Mouse (Mus musculus): ENCODE data around the gene Mapk6.
"Not testable (repeated sequence)": the region's sequence is repeated elsewhere in the genome, so short reads cannot be mapped to it uniquely, and the experiment has no call there.

Gene Mapk6

GRCm38 (mm10) chr9:75395971-75396370, 13.8 kb downstream of the Mapk6 start:
- in situ Hi-C loops (cut with MboI; ENCODE audit: low pct_unique_long_range_greater_than_20kb in 1 of 2, low sequenced_read_pairs in 2 of 2, unreplicated experiment in 1 of 2) = no loop called here

DNA sequence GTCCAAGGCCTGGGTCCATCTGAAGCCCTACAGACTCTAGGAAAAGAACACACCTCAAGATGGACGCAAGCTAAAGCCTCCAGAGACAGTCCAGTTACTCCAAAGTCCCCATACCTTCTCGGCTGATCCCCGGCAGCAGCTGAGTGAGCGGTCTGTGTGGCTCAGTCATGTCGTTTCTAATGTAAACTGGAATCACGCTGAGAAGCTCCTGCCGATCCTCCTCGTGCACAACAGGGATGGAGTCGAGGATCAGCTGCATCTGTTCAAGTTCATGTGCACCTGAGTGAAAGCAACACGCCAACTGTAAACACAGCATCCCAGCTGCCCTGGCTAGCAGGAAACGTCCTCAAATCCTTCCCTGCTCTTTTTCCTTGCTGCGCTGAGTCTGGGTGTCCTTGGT, 16.6 kb downstream of the Mapk6 start:
- in situ Hi-C loops (cut with MboI; ENCODE audit: low pct_unique_long_range_greater_than_20kb in 1 of 2, low sequenced_read_pairs in 2 of 2, unreplicated experiment in 1 of 2) = no loop called here

DNA sequence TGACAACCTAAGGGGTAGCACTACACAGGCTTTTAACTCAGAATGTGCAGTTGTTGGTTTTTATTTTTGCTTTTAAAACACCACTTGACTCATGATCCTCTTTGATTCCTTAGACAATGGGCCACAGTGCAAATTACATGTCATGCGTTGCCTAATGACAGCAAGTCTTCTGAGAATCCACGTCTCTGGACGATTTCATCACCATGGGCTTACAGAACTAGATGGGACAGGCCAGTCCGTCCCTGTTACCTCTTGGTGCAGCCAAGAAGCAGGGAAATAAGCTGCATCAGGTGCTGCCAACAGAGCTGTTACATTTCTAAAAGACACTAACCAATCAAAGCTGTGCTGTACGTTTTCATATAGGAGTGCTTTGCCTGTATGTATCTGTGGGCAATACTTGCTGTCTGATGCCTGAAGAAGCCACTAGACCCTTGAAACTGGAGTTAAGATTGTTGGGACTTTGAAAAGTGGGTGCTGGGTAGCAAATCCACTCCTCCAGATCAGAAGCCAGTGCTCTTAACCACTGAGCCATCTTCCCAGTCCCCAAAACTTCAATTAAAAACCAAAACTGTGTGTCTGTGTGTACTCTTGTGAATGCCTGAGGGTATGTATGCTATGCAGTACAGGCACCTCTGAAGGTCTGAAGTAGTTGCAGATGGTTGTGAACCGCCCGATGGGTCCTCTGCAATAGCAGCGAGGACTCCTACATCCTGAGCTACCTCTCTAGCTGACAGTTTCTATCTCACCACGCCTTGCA, 24.4 kb downstream of the Mapk6 start:
- in situ Hi-C loops (cut with MboI; ENCODE audit: low pct_unique_long_range_greater_than_20kb in 1 of 2, low sequenced_read_pairs in 2 of 2, unreplicated experiment in 1 of 2) = no loop called here

- in situ Hi-C loops (cut with MboI; ENCODE audit: low pct_unique_long_range_greater_than_20kb in 1 of 2, low sequenced_read_pairs in 2 of 2, unreplicated experiment in 1 of 2) = no loop called here
These were observed 25.4 kb downstream of the Mapk6 start for GRCm38 (mm10) chr9:75384337-75384962.

DNA sequence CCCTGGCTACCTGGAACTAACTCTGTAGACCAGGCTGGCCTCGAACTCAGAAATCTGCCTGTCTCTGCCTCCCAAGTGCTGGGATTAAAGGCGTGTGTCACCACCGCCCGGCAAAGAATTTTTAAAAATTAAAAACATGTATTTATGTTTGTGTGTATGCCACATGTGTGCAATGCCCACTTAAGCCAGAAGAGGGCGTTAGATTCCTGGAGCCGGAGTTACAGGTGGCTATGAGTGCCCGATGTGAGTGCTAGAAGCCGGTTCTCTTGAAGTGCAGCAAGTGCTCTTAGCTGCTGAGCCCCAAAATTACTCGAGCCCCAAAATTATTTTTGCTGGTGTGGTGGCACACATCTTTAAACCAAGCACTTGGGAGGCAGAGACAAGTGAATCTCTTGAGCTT, 26.0 kb downstream of the Mapk6 start:
- in situ Hi-C loops (cut with MboI; ENCODE audit: low pct_unique_long_range_greater_than_20kb in 1 of 2, low sequenced_read_pairs in 2 of 2, unreplicated experiment in 1 of 2) = no loop called here

DNA sequence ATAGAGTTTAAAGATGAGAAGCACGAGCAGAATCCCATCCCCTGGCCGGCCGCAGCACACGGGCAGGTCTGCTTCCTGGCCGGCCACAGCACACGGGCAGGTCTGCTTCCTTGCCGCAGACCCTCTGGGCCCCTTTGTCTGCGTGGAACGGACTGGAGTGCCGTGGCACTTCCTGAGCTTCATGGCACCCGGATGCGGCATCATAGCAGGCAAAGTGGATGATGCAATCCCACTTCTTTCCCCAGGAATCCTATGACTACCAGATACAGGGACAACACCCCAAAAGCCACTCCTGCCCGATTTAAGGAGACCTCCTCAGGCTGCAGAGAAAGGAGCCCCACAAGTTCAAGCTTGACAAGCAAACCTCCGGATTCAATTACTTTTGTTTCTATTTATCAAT, 27.0 kb downstream of the Mapk6 start:
- in situ Hi-C loops (cut with MboI; ENCODE audit: low pct_unique_long_range_greater_than_20kb in 1 of 2, low sequenced_read_pairs in 2 of 2, unreplicated experiment in 1 of 2) = no loop called here

GRCm38 (mm10) chr9:75378774-75379173, 31.0 kb downstream of the Mapk6 start:
- in situ Hi-C loops (cut with MboI; ENCODE audit: low pct_unique_long_range_greater_than_20kb in 1 of 2, low sequenced_read_pairs in 2 of 2, unreplicated experiment in 1 of 2) = loop anchor here in 1 of 2 experiments (10.0 kb wide), 1 partner anchor 56 kb away; no protein-coding TSS in a partner anchor

DNA sequence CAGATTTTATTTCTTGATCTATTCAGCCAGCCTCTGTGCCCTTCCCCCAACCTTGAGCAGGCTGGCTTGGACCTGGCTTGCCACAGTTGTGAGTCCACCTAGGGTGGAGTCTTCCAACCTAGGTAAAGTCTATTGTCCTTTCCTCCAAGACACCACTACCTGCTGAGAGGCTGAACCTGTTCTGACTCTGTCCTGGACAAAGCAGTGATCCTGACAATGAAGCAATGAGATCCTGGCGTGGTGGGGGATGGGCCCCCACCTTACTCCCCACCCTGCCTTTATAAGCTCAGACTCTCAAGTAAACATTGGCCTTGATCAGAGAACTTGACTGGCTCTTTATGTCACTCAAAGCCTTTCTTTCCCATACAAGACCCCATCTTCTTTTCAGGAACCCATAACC, 33.4 kb downstream of the Mapk6 start:
- in situ Hi-C loops (cut with MboI; ENCODE audit: low pct_unique_long_range_greater_than_20kb in 1 of 2, low sequenced_read_pairs in 2 of 2, unreplicated experiment in 1 of 2) = loop anchor here in 1 of 2 experiments (10.0 kb wide), 1 partner anchor 58 kb away; no protein-coding TSS in a partner anchor

DNA sequence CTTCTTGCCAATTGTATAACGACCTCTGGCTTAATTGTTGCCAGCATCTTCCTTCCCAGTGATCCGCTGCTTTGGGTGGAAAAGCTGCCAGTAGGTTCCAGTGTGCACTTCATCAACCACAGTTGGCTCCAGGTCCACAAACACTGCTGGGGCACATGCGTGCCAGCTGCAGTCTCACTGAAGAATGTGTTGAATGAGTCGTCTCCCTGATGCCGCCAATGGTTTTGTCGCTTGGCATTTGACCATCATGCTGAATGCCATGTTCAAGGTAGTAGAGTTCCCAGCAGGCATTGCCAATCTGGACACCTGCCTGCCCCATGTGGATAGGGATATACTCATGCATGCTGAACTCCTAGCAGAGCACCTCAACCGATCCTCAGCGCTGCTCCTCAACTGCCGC, 34.2 kb downstream of the Mapk6 start:
- in situ Hi-C loops (cut with MboI; ENCODE audit: low pct_unique_long_range_greater_than_20kb in 1 of 2, low sequenced_read_pairs in 2 of 2, unreplicated experiment in 1 of 2) = loop anchor here in 1 of 2 experiments (10.0 kb wide), 1 partner anchor 59 kb away; no protein-coding TSS in a partner anchor

GRCm38 (mm10) chr9:75368779-75369178, 41.0 kb downstream of the Mapk6 start:
- in situ Hi-C loops (cut with MboI; ENCODE audit: low pct_unique_long_range_greater_than_20kb in 1 of 2, low sequenced_read_pairs in 2 of 2, unreplicated experiment in 1 of 2) = no loop called here

GRCm38 (mm10) chr9:75366191-75366590, 43.6 kb downstream of the Mapk6 start:
- in situ Hi-C loops (cut with MboI; ENCODE audit: low pct_unique_long_range_greater_than_20kb in 1 of 2, low sequenced_read_pairs in 2 of 2, unreplicated experiment in 1 of 2) = no loop called here

DNA sequence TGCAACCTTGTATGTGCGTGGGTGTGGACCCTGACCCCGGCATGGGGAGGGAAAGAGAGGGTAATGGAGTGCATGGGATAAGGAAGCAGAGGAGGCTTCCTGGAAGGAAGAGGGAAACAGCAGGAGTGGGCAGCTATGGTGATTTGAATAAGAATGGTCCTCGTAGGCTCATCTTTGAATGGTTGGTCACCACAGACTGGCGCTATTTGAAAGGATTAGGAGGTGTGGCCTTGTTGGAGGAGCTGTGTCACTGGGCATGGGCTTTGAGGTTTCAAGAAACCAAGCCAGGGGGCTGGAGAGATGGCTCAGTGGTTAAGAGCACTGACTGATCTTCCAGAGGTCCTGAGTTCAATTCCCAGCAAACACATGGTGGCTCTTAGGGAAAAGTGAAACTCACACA, 44.6 kb downstream of the Mapk6 start:
- in situ Hi-C loops (cut with MboI; ENCODE audit: low pct_unique_long_range_greater_than_20kb in 1 of 2, low sequenced_read_pairs in 2 of 2, unreplicated experiment in 1 of 2) = no loop called here

GRCm38 (mm10) chr9:75363702-75364101, 46.1 kb downstream of the Mapk6 start:
- in situ Hi-C loops (cut with MboI; ENCODE audit: low pct_unique_long_range_greater_than_20kb in 1 of 2, low sequenced_read_pairs in 2 of 2, unreplicated experiment in 1 of 2) = not testable (repeated sequence)

DNA sequence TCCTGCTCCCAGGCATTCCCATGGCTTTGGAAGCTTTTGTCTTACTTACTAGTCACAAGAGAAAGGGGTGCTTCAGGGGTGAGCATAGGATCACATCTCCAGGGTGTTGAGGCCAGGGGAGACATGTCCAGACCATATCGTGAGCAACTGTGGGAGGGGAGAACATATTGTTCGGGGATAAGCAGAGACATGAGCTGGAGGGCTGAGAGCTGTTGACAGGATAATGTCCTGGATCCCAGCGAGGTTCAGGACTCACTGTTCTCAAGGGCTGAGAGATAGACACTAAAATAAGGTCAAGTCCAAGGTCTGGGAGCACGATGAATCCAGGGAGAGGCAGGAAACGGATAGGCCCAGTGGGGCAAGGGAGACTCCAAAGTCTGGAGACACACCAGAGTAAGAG, 46.8 kb downstream of the Mapk6 start:
- in situ Hi-C loops (cut with MboI; ENCODE audit: low pct_unique_long_range_greater_than_20kb in 1 of 2, low sequenced_read_pairs in 2 of 2, unreplicated experiment in 1 of 2) = no loop called here

- in situ Hi-C loops (cut with MboI; ENCODE audit: low pct_unique_long_range_greater_than_20kb in 1 of 2, low sequenced_read_pairs in 2 of 2, unreplicated experiment in 1 of 2) = no loop called here
These were observed 47.6 kb downstream of the Mapk6 start for GRCm38 (mm10) chr9:75362201-75362600.

DNA sequence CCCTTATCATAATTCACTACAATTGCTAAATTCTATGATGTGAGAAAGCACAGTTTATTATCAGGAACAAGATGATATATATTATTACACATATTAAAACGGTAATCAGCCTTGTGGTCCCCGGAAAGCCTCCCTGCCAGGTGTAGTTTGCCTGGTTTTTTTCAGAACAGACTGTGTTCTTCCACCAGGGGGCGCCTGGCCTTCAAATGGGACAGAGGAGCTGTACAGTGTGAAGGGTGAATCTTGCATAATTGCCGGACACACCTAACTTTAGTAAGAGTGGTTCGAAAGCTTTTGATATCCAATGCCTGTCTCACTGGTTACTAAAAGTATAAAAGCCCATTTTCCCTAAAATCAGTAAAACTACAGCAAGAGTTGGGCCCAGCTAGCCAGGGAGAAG, 48.1 kb downstream of the Mapk6 start:
- in situ Hi-C loops (cut with MboI; ENCODE audit: low pct_unique_long_range_greater_than_20kb in 1 of 2, low sequenced_read_pairs in 2 of 2, unreplicated experiment in 1 of 2) = no loop called here

DNA sequence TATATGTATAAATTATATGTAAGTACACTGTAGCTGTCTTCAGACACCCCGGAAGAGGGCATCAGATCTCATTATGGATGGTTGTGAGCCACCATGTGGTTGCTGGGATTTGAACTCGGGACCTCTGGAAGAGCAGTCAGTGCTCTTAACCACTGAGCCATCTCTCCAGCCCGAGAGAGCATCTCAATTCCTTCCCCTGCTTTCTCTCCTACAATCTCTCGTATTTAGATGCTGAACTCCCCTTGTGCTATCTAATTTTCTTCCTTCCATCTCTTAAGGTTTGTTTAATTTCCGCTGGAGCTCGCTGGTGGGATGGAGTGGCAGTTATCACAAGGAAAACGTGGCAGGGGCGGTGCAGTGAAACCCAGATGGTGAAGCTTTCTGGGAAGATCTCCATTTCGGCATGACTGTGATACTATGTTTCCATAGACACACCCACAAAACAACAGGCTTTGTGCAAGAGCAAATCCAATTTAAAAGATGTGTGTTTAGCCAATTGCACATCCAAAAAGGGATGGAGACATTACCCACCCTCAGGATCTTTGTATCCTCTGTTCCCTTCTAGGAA, 52.6 kb downstream of the Mapk6 start:
- in situ Hi-C loops (cut with MboI; ENCODE audit: low pct_unique_long_range_greater_than_20kb in 1 of 2, low sequenced_read_pairs in 2 of 2, unreplicated experiment in 1 of 2) = no loop called here

GRCm38 (mm10) chr9:75355783-75356182, 54.0 kb downstream of the Mapk6 start:
- in situ Hi-C loops (cut with MboI; ENCODE audit: low pct_unique_long_range_greater_than_20kb in 1 of 2, low sequenced_read_pairs in 2 of 2, unreplicated experiment in 1 of 2) = no loop called here

DNA sequence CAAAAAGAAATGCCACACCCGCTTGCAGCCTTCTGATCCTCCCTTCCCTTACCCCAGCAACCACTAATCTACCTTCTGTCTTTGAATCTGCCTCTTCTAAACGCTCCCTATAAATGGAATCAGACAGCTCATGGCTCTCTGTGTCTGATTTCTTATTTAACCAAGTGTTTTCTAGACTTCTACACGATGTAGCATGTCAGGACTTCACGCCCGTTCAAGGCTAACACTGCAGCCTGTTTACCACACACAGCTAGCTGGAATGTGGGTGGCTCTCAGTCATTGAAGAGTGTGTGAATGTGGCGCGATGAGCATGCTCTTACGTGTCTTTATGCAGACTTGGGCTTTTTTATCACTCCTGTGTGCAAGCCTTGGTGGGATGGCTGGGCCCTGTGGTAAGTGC, 56.7 kb downstream of the Mapk6 start:
- in situ Hi-C loops (cut with MboI; ENCODE audit: low pct_unique_long_range_greater_than_20kb in 1 of 2, low sequenced_read_pairs in 2 of 2, unreplicated experiment in 1 of 2) = no loop called here

DNA sequence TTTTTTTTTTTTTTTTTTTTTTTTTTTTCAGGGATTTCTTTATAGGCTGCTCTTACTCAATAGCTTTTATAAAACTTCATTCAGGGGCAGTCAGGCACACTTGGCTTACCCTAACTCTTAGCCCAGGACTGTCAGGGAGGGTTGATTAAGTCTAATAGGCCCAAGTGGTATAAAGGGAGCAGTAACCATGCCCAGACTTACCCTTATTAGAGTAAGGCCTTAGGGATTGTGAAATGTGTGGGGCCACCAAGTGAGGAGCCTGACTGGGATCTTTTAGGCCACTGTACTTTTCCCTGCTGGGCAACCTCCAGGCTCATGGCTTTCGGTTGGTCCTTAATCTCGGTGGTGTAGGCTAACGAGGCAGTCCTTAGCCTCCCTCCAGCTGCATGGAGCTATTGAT, 61.2 kb downstream of the Mapk6 start:
- in situ Hi-C loops (cut with MboI; ENCODE audit: low pct_unique_long_range_greater_than_20kb in 1 of 2, low sequenced_read_pairs in 2 of 2, unreplicated experiment in 1 of 2) = no loop called here
